Mouse (Mus musculus): Measurements from ENCODE around the gene Adam1b. TPM values are rescaled to one million over a fixed set of nuclear protein-coding genes. Genes with fewer than 3 reads are reported as not detected.

The Adam1b gene
- polyA plus RNA-seq, 1 experiment from 2014 or later, result not detected

DNA sequence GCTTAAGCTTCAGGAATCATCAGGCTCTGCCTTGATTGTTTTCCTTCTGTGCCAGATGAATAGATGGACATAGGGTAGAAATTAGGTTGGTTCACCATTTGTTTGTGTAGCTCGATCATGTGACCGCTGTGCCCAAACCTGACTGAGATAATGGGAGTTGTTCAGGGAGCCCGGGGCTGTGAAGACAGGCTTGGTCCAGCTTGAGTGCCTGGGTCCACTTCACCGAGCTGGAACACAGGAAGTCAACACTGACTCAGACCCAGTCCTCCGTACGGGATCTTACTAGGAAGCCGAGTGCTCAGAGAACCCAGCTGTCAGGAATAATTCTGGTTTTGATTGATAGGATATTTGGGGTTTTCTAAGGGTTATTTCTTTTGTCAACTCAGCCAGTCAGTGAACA, 28.6 kb downstream of the Adam1b start:
- no peak for ATAC-seq
- DNase-seq (ENCODE audit: low spot score), result no peak
- no peaks in the 10 kb centered on the region for H3K4me1 ChIP-seq (ENCODE audit: control insufficient read depth, insufficient read depth, low read length)
- no peak overlapping the region for H3K27ac ChIP-seq (ENCODE audit: low read depth, low read length)
- no peak overlapping the region for H3K9ac ChIP-seq (ENCODE audit: low read length)
- H3K36me3 ChIP-seq (ENCODE audit: control insufficient read depth, insufficient read depth, low read length), result no peaks in the 10 kb centered on the region
- H3K4me2 ChIP-seq (ENCODE audit: low read length), result no peak overlapping the region
- H3K4me3 ChIP-seq (ENCODE audit: low read depth, low read length), result no peak overlapping the region
- 70% methylated on average over 7 of the region's 7 CpGs for WGBS
- no peaks in the 10 kb centered on the region for H3K9me3 ChIP-seq (replicated peaks; ENCODE audit: control insufficient read depth, low read length)
- no peaks in the 10 kb centered on the region for H3K27me3 ChIP-seq (replicated peaks; ENCODE audit: control insufficient read depth, insufficient read depth, low read length)

DNA sequence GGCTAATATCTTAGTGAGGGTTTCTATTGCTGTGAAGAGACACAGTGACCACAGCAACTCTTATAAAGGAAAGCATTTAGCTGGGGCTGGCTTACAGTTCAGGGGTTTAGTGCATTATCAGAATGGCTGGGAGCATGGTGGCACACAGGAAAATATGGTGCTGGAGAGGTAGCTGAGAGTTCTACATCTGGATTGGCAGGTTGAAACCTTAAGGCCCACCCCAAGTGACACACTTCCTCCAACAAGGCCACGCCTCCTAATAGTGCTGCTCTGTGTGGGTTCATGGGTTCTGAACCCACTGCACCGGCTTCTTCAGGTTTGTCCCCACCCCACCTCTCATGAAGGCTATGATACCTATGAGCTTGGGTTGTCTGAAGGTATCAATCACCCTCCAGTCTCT, 30.8 kb downstream of the Adam1b start:
- H3K9ac ChIP-seq (ENCODE audit: low read length), result no peak overlapping the region
- no peaks in the 10 kb centered on the region for H3K9me3 ChIP-seq (replicated peaks; ENCODE audit: control insufficient read depth, low read length)
- H3K36me3 ChIP-seq (ENCODE audit: control insufficient read depth, insufficient read depth, low read length), result no peaks in the 10 kb centered on the region
- no peak overlapping the region for H3K4me2 ChIP-seq (ENCODE audit: low read length)
- DNase-seq (ENCODE audit: low spot score) (no peak), ATAC-seq (no peak)
- no peaks in the 10 kb centered on the region for H3K27me3 ChIP-seq (replicated peaks; ENCODE audit: control insufficient read depth, insufficient read depth, low read length)
- no peak overlapping the region for H3K27ac ChIP-seq (ENCODE audit: low read depth, low read length)
- no peak overlapping the region for H3K4me3 ChIP-seq (ENCODE audit: low read depth, low read length)
- H3K4me1 ChIP-seq (ENCODE audit: control insufficient read depth, insufficient read depth, low read length), result no peaks in the 10 kb centered on the region
- 89% methylated on average over 2 of the region's 2 CpGs for WGBS

DNA sequence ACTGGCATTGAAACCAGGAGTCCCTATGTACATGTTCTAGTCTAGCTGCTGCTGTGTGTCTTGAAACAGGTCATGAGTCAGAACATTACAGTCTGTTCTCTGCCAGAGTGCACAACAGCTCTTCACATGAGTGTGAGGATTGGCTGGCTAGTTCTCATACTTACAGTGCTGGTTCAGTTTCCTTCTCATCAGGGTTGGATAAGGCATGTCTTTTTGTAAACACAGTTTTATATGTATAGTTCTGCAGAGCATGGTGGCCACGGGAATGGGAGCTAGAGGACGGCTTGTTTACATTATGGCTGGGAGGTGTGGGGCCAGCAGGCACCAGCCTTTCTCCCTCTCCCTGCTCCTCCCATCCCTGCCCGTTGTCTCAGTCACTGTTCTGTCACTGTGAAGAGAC, 33.7 kb downstream of the Adam1b start:
- no peak for DNase-seq (ENCODE audit: low spot score)
- ATAC-seq, result no peak
- Histone ChIP-seq H3K4me1 (ENCODE audit: control insufficient read depth, insufficient read depth, low read length) (no peaks in the 10 kb centered on the region), H3K36me3 (ENCODE audit: control insufficient read depth, insufficient read depth, low read length) (no peaks in the 10 kb centered on the region), H3K9me3 (replicated peaks; ENCODE audit: control insufficient read depth, low read length) (no peaks in the 10 kb centered on the region), H3K27ac (ENCODE audit: low read depth, low read length) (no peak overlapping the region), H3K9ac (ENCODE audit: low read length) (no peak overlapping the region), H3K27me3 (replicated peaks; ENCODE audit: control insufficient read depth, insufficient read depth, low read length) (no peaks in the 10 kb centered on the region), H3K4me2 (ENCODE audit: low read length) (no peak overlapping the region), H3K4me3 (ENCODE audit: low read depth, low read length) (no peak overlapping the region)
- 76% methylated on average over 3 of the region's 3 CpGs for whole genome bisulfite sequencing

DNA sequence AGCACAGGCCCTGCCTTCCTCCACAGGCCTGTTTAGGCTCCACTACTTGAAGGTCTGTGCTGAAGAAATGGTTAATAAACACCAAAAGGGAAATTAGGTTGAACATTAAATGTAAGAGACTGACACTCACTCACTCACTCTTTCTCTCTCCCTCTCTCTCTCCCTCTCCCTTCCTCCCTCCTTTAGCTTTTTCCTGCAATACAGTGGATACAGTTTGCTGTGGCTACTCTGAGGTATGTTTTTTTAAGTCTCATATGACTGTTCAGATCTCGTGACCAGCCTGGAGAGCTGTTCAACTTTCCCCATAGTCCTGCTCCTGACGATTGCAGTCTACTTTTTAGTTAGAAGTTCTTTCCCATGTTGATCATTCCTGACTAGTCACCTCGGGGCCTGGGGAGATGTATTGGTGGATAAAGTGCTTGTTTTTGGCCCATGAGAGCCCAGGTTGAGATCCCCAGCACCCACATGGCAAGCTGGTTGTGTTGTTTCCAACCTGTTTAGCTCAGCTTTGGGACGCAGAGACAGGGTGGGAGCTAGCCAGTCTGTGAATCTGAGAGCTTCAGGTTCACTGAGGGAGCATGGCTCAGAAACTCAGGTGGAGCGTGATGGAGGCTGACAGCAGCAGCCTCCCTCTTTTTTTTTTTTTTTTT, 39.5 kb downstream of the Adam1b start:
- no peak overlapping the region for H3K27ac ChIP-seq (ENCODE audit: low read depth, low read length)
- no peak for ATAC-seq
- no peak overlapping the region for H3K9ac ChIP-seq (ENCODE audit: low read length)
- no peaks in the 10 kb centered on the region for H3K4me1 ChIP-seq (ENCODE audit: control insufficient read depth, insufficient read depth, low read length)
- H3K4me2 ChIP-seq (ENCODE audit: low read length), result no peak overlapping the region
- H3K27me3 ChIP-seq (replicated peaks; ENCODE audit: control insufficient read depth, insufficient read depth, low read length), result no peaks in the 10 kb centered on the region
- no peaks in the 10 kb centered on the region for H3K9me3 ChIP-seq (replicated peaks; ENCODE audit: control insufficient read depth, low read length)
- no peaks in the 10 kb centered on the region for H3K36me3 ChIP-seq (ENCODE audit: control insufficient read depth, insufficient read depth, low read length)
- H3K4me3 ChIP-seq (ENCODE audit: low read depth, low read length), result no peak overlapping the region
- DNase-seq (ENCODE audit: low spot score), result no peak
- 79% methylated on average over 5 of the region's 5 CpGs for WGBS

GRCm38 (mm10) chr5:121462967-121463366, 40.3 kb downstream of the Adam1b start:
- Histone ChIP-seq H3K36me3 (ENCODE audit: control insufficient read depth, insufficient read depth, low read length) (no peaks in the 10 kb centered on the region), H3K4me1 (ENCODE audit: control insufficient read depth, insufficient read depth, low read length) (no peaks in the 10 kb centered on the region), H3K9ac (ENCODE audit: low read length) (no peak overlapping the region), H3K27me3 (replicated peaks; ENCODE audit: control insufficient read depth, insufficient read depth, low read length) (no peaks in the 10 kb centered on the region), H3K4me3 (ENCODE audit: low read depth, low read length) (no peak overlapping the region), H3K27ac (ENCODE audit: low read depth, low read length) (no peak overlapping the region), H3K9me3 (replicated peaks; ENCODE audit: control insufficient read depth, low read length) (no peaks in the 10 kb centered on the region), H3K4me2 (ENCODE audit: low read length) (no peak overlapping the region)
- ATAC-seq, result no peak
- no peak for DNase-seq (ENCODE audit: low spot score)
- 58% methylated on average over 5 of the region's 5 CpGs for WGBS

DNA sequence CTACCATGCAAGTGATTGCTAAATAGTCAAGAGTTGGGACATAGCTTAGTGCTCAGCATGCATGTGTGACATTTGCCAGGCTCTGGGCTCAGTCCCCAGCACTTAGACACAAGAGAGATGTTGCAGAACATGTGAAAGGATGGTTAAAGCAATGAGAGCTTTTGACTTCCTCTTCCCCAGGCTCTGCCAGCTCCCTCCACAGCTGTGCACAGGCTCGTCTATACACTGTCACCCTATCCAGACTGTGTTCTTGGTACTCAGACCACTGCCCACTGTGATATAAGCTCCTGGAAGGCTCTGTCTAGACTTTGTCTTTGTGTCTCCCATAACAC, 41.1 kb downstream of the Adam1b start:
- H3K27me3 ChIP-seq (replicated peaks; ENCODE audit: control insufficient read depth, insufficient read depth, low read length), result no peaks in the 10 kb centered on the region
- no peak overlapping the region for H3K27ac ChIP-seq (ENCODE audit: low read depth, low read length)
- no peaks in the 10 kb centered on the region for H3K36me3 ChIP-seq (ENCODE audit: control insufficient read depth, insufficient read depth, low read length)
- WGBS, result 37% methylated on average over 1 of the region's 1 CpGs
- no peak overlapping the region for H3K9ac ChIP-seq (ENCODE audit: low read length)
- no peak for ATAC-seq
- H3K9me3 ChIP-seq (replicated peaks; ENCODE audit: control insufficient read depth, low read length), result no peaks in the 10 kb centered on the region
- H3K4me1 ChIP-seq (ENCODE audit: control insufficient read depth, insufficient read depth, low read length), result no peaks in the 10 kb centered on the region
- H3K4me2 ChIP-seq (ENCODE audit: low read length), result no peak overlapping the region
- no peak for DNase-seq (ENCODE audit: low spot score)
- H3K4me3 ChIP-seq (ENCODE audit: low read depth, low read length), result no peak overlapping the region

DNA sequence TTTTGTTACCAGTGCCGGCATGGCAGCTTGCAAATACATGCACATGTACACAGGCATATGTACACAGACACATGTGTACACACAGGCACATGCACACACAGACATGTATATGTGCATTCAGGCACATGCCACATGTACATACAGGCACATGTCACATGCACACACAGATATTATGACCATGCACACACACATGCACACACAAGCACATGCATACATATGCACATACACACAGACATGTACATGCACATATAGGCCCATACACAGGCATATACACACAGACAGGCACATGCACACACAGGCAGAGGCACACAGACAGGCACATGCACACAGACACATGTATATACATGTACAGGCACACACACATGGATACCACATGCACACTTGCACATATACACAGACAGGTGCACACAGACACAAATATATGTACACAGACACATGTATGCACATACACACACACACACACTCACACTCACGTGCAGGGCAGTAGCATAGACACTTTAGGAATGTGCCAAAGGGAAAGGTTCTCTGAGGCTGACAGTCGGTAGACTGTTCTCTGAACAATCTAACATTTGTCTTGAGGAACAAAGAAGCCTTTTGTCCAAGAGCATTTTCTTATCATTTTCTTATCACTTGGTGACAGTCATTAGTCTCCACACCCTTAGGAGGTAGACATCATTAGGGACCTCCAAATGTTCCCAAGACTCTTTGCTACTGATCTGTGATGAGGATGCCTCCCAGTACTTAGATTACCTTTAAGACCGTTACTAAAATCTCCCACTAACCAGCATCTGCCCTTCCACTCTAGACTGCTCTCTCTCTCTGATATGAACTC, 41.7 kb downstream of the Adam1b start:
- Histone ChIP-seq H3K4me2 (ENCODE audit: low read length) (no peak overlapping the region), H3K9me3 (replicated peaks; ENCODE audit: control insufficient read depth, low read length) (no peaks in the 10 kb centered on the region), H3K4me3 (ENCODE audit: low read depth, low read length) (no peak overlapping the region), H3K4me1 (ENCODE audit: control insufficient read depth, insufficient read depth, low read length) (no peaks in the 10 kb centered on the region), H3K27ac (ENCODE audit: low read depth, low read length) (no peak overlapping the region), H3K27me3 (replicated peaks; ENCODE audit: control insufficient read depth, insufficient read depth, low read length) (no peaks in the 10 kb centered on the region), H3K9ac (ENCODE audit: low read length) (no peak overlapping the region), H3K36me3 (ENCODE audit: control insufficient read depth, insufficient read depth, low read length) (no peaks in the 10 kb centered on the region)
- no peak for ATAC-seq
- 75% methylated on average over 4 of the region's 4 CpGs for WGBS
- no peak for DNase-seq (ENCODE audit: low spot score)

DNA sequence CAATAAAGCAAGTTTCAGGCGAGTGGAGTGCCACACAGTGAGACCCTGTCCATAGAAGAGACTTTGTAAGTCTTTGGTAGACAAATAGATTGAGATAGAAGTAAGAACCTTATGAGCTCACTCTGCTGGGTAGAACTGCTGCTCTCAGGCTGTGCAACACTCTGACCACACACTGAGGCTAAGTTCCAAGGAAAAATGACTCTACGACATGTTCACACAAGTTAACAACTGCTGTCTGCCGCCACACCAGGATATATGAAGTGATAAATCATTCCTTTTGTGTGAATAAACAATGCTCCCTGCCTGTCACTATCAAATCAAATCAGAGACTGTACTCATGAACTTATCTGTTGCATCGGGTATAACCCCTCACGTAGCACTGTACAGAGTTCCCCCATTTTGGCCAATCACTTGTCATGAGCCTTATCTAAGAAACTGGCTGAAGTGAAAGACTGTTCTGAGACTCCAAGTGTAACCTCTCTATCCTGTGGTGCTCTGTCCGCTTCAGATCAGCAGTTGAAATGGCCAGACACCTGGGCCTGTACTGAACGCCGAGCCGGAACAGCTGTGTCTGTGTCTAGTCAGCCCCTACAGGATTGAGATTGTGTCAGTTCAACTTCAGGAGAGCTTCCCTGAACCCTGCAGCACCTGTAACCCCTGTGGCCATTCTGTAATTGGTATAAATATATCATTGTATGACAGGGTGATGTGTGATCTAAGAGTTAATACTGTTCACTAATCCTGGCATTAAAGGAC, 47.5 kb downstream of the Adam1b start:
- WGBS, result 80% methylated on average over 9 of the region's 9 CpGs
- H3K27ac ChIP-seq (ENCODE audit: low read depth, low read length), result no peak overlapping the region
- no peaks in the 10 kb centered on the region for H3K9me3 ChIP-seq (replicated peaks; ENCODE audit: control insufficient read depth, low read length)
- H3K9ac ChIP-seq (ENCODE audit: low read length), result no peak overlapping the region
- DNase-seq (ENCODE audit: low spot score), result no peak
- no peaks in the 10 kb centered on the region for H3K27me3 ChIP-seq (replicated peaks; ENCODE audit: control insufficient read depth, insufficient read depth, low read length)
- ATAC-seq, result no peak
- no peak overlapping the region for H3K4me3 ChIP-seq (ENCODE audit: low read depth, low read length)
- H3K4me2 ChIP-seq (ENCODE audit: low read length), result no peak overlapping the region
- H3K36me3 ChIP-seq (ENCODE audit: control insufficient read depth, insufficient read depth, low read length), result no peaks in the 10 kb centered on the region
- peaks cover 6% of the 10 kb centered on the region for H3K4me1 ChIP-seq (ENCODE audit: control insufficient read depth, insufficient read depth, low read length)

DNA sequence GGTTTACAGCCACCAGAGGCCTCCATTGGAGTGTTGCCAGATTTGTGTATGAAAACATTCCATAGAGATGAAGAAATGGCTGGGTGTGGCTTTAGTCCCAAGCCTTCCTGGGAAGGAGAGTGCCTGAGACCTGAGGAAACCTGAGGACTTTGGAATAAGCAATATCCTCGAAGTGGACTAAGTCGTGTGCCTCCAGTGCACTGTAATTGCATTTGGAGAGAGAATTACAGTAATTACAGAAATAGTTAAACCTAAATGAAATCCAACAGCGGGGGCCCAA, 48.8 kb downstream of the Adam1b start:
- no peak overlapping the region for H3K4me3 ChIP-seq (ENCODE audit: low read depth, low read length)

More for the DNA sequence above, 48.8 kb downstream of the Adam1b start:
- 95% methylated on average over 3 of the region's 3 CpGs for WGBS
- H3K4me2 ChIP-seq (ENCODE audit: low read length), result no peak overlapping the region
- H3K4me1 ChIP-seq (ENCODE audit: control insufficient read depth, insufficient read depth, low read length), result peaks cover 9% of the 10 kb centered on the region
- no peaks in the 10 kb centered on the region for H3K9me3 ChIP-seq (replicated peaks; ENCODE audit: control insufficient read depth, low read length)
- H3K27me3 ChIP-seq (replicated peaks; ENCODE audit: control insufficient read depth, insufficient read depth, low read length), result no peaks in the 10 kb centered on the region
- DNase-seq (ENCODE audit: low spot score), result no peak
- no peak overlapping the region for H3K27ac ChIP-seq (ENCODE audit: low read depth, low read length)
- H3K9ac ChIP-seq (ENCODE audit: low read length), result no peak overlapping the region
- peaks cover 5% of the 10 kb centered on the region for H3K36me3 ChIP-seq (ENCODE audit: control insufficient read depth, insufficient read depth, low read length)
- no peak for ATAC-seq

All from forebrain, embryonic 14.5 days (tissue).